Mouse (Mus musculus) v-Abl transformed pro-B cells (cell line): ENCODE data around the gene Nmral1.

Source experiments
- in situ Hi-C, 2 experiments: fragments of 400-800 bp; cut with MboI; formaldehyde crosslinking; loops; one replicate each; pipeline ENCODE4 v1.15.1; 2025; ENCODE audit not compliant: unreplicated experiment in 2 of 2

Gene Nmral1

GRCm38 (mm10) chr16:4667190-4667808, 51.9 kb downstream of the Nmral1 start:
- in situ Hi-C loops = loop anchor here in 1 of 2 experiments (25.0 kb wide), 1 partner anchor 245 kb away; no protein-coding TSS in a partner anchor

DNA sequence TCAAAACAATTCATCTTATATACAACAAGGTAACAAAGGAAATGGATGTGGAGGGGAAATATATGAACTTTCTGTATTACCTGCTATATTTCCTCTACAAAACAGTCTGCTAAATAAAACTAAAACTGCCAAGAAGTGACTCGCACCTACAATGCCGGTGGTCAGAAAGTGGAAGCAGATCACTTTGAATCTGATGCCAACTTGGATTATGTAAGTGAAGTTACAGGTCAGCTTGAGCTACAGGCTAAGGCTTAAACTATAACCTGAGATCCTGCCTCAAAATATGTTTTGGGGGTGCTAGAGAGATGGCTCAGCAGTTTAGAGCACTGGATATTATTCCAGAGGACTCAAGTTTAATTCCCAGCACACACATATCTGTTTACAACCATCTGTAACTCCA, 53.4 kb downstream of the Nmral1 start:
- in situ Hi-C loops = loop anchor here in 1 of 2 experiments (25.0 kb wide), 1 partner anchor 247 kb away; no protein-coding TSS in a partner anchor

- in situ Hi-C loops = loop anchor here in 1 of 2 experiments (25.0 kb wide), 1 partner anchor 248 kb away; no protein-coding TSS in a partner anchor
Observed at GRCm38 (mm10) chr16:4663806-4664205, 55.4 kb downstream of the Nmral1 start.

DNA sequence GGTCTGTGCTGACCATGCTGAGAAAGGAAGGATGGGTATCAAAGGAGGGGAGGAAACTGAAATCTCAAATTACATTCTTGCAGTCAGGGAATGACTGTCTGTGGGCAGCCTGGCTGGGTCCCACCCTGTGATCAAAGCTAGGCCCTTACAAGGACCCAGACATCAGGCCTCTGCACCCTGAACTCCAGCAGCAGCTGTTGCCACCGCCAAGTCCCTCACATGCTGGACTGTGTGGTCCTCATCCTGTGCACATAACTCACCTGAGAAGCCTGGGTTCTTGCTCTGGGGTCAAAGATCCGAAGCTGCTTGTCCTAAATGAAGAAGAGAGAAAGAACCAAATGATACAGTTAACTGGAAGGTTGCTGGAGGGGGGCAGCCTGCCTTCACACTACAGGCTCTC, 57.6 kb downstream of the Nmral1 start:
- in situ Hi-C loops = loop anchor here in 1 of 2 experiments (25.0 kb wide), 1 partner anchor 251 kb away; no protein-coding TSS in a partner anchor
